Mouse (Mus musculus): ENCODE results near the gene Cpne8. TPM values are rescaled to one million over a fixed set of nuclear protein-coding genes. Genes with fewer than 3 reads are reported as not detected.
"Not testable (repeated sequence)": the region's sequence is repeated elsewhere in the genome, so short reads cannot be mapped to it uniquely, and the experiment has no call there.

Gene Cpne8
- total and polyA plus RNA-seq, 2 experiments from 2014 or later: 16.8 to 28.1 TPM

- DNase-seq (ENCODE audit: low spot score): no peak
- Histone ChIP-seq H3K4me1 (ENCODE audit: insufficient read depth, low read length) (no peaks in the 10 kb centered on the region), H3K4me2 (ENCODE audit: low read depth, low read length) (no peak overlapping the region), H3K27ac (no peak overlapping the region), H3K9me3 (ENCODE audit: low read length) (no peaks in the 10 kb centered on the region), H3K4me3 (ENCODE audit: low read length) (no peak overlapping the region), H3K9ac (replicated peaks; ENCODE audit: low read length) (no peak overlapping the region), H3K36me3 (ENCODE audit: insufficient read depth, low read length) (no peaks in the 10 kb centered on the region), H3K27me3 (ENCODE audit: insufficient read depth, low read length) (no peaks in the 10 kb centered on the region)
- TF ChIP-seq CTCF (IDR thresholded peaks at IDR 0.05; ENCODE audit: low read depth): no peak
- no peak for ATAC-seq
- WGBS: 80% methylated on average over 3 of the region's 3 CpGs
These were observed 182.2 kb downstream of the Cpne8 start for GRCm38 (mm10) chr15:90497080-90497479.

GRCm38 (mm10) chr15:90491558-90491957 lies 187.7 kb downstream of the Cpne8 start:
- Histone ChIP-seq H3K27me3 (ENCODE audit: insufficient read depth, low read length) (no peaks in the 10 kb centered on the region), H3K9me3 (ENCODE audit: low read length) (no peaks in the 10 kb centered on the region), H3K27ac (no peak overlapping the region), H3K4me2 (ENCODE audit: low read depth, low read length) (no peak overlapping the region), H3K4me3 (ENCODE audit: low read length) (no peak overlapping the region), H3K36me3 (ENCODE audit: insufficient read depth, low read length) (no peaks in the 10 kb centered on the region), H3K9ac (replicated peaks; ENCODE audit: low read length) (no peak overlapping the region), H3K4me1 (ENCODE audit: insufficient read depth, low read length) (no peaks in the 10 kb centered on the region)
- peak; percentile 5 for DNase-seq (ENCODE audit: low spot score)
- peak; percentile 25 for TF ChIP-seq CTCF (IDR thresholded peaks at IDR 0.05; ENCODE audit: low read depth)
- no peak for ATAC-seq
- WGBS: 67% methylated on average over 6 of the region's 6 CpGs

- WGBS: 82% methylated on average over 7 of the region's 7 CpGs
- H3K9me3 ChIP-seq (ENCODE audit: low read length): no peaks in the 10 kb centered on the region
These were observed 189.0 kb downstream of the Cpne8 start for GRCm38 (mm10) chr15:90490186-90490585.

GRCm38 (mm10) chr15:90470561-90470960 lies 208.7 kb downstream of the Cpne8 start:
- H3K9me3 ChIP-seq (ENCODE audit: low read length); H3K4me2 ChIP-seq (ENCODE audit: low read depth, low read length); H3K4me1 ChIP-seq (ENCODE audit: insufficient read depth, low read length); H3K27me3 ChIP-seq (ENCODE audit: insufficient read depth, low read length); ATAC-seq; H3K4me3 ChIP-seq (ENCODE audit: low read length); H3K9ac ChIP-seq (replicated peaks; ENCODE audit: low read length); H3K27ac ChIP-seq; H3K36me3 ChIP-seq (ENCODE audit: insufficient read depth, low read length); DNase-seq (ENCODE audit: low spot score): not testable (repeated sequence)

More at GRCm38 (mm10) chr15:90490186-90490585, 189.0 kb downstream of the Cpne8 start:
- no peak overlapping the region for H3K4me2 ChIP-seq (ENCODE audit: low read depth, low read length)
- DNase-seq (ENCODE audit: low spot score) (no peak), ATAC-seq (no peak)
- H3K4me1 ChIP-seq (ENCODE audit: insufficient read depth, low read length): no peaks in the 10 kb centered on the region
- H3K4me3 ChIP-seq (ENCODE audit: low read length): no peak overlapping the region
- no peak overlapping the region for H3K9ac ChIP-seq (replicated peaks; ENCODE audit: low read length)
- no peaks in the 10 kb centered on the region for H3K36me3 ChIP-seq (ENCODE audit: insufficient read depth, low read length)
- no peak overlapping the region for H3K27ac ChIP-seq
- TF ChIP-seq CTCF (IDR thresholded peaks at IDR 0.05; ENCODE audit: low read depth): no peak
- no peaks in the 10 kb centered on the region for H3K27me3 ChIP-seq (ENCODE audit: insufficient read depth, low read length)

- Histone ChIP-seq H3K27ac (no peak overlapping the region), H3K4me3 (ENCODE audit: low read length) (no peak overlapping the region), H3K4me1 (ENCODE audit: insufficient read depth, low read length) (no peaks in the 10 kb centered on the region), H3K27me3 (ENCODE audit: insufficient read depth, low read length) (no peaks in the 10 kb centered on the region), H3K9me3 (ENCODE audit: low read length) (no peaks in the 10 kb centered on the region), H3K36me3 (ENCODE audit: insufficient read depth, low read length) (no peaks in the 10 kb centered on the region), H3K4me2 (ENCODE audit: low read depth, low read length) (no peak overlapping the region), H3K9ac (replicated peaks; ENCODE audit: low read length) (no peak overlapping the region)
- TF ChIP-seq CTCF (IDR thresholded peaks at IDR 0.05; ENCODE audit: low read depth): no peak
- DNase-seq (ENCODE audit: low spot score): no peak
- no peak for ATAC-seq
- 71% methylated on average over 2 of the region's 2 CpGs for WGBS
These were observed 216.0 kb downstream of the Cpne8 start for GRCm38 (mm10) chr15:90463281-90463680.

- ATAC-seq (no peak), DNase-seq (ENCODE audit: low spot score) (no peak)
- Histone ChIP-seq H3K27me3 (ENCODE audit: insufficient read depth, low read length) (no peaks in the 10 kb centered on the region), H3K4me2 (ENCODE audit: low read depth, low read length) (no peak overlapping the region), H3K4me3 (ENCODE audit: low read length) (no peak overlapping the region), H3K27ac (no peak overlapping the region), H3K9me3 (ENCODE audit: low read length) (no peaks in the 10 kb centered on the region), H3K36me3 (ENCODE audit: insufficient read depth, low read length) (no peaks in the 10 kb centered on the region), H3K9ac (replicated peaks; ENCODE audit: low read length) (no peak overlapping the region), H3K4me1 (ENCODE audit: insufficient read depth, low read length) (no peaks in the 10 kb centered on the region)
- 83% methylated on average over 1 of the region's 1 CpGs for WGBS
- TF ChIP-seq CTCF (IDR thresholded peaks at IDR 0.05; ENCODE audit: low read depth): no peak
These were observed 233.2 kb downstream of the Cpne8 start for GRCm38 (mm10) chr15:90446076-90446475.

Data from hindbrain, postnatal 0 days (tissue).